Mouse (Mus musculus): Measurements from ENCODE around the gene Vmn2r33. TPM values are rescaled to one million over a fixed set of nuclear protein-coding genes. Genes with fewer than 3 reads are reported as not detected.

The Vmn2r33 gene
- polyA plus RNA-seq (2012; rRNA removed; ENCODE audit: low replicate concordance), result not detected in 2 replicates

DNA sequence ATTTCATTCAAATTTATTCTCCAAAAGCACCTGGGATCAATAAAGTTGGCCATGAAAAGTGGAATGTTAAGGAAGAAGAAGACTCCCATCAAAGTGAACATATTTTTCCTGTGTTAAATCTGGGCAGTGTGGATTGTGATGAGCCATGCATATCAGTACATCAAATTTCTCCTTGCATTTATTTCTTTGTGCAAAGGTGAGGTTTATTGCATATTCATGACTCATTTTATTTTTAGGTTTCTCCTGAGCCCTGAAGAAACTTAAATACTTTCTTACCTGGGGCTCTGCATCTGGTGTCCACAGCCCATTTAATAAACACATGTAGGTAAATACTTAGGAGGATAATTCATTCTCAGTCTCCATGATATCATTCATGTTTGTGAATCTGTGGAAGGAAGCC is at the start of gene Vmn2r33:
Gene Vmn2r33, minus strand, starts transcription at position 101 of the 400 bp plus-strand sequence.

Other genes starting within 250 kb of the Vmn2r33 start
- gene Vmn2r30, start 229.2 kb downstream of the Vmn2r33 start, polyA plus RNA-seq (2012; rRNA removed; ENCODE audit: low replicate concordance), result not detected in 2 replicates
- not detected in 2 replicates for gene Gm45783, start 192.2 kb downstream of the Vmn2r33 start, polyA plus RNA-seq (2012; rRNA removed; ENCODE audit: low replicate concordance)
- gene Vmn2r31, start 167.1 kb downstream of the Vmn2r33 start, polyA plus RNA-seq (2012; rRNA removed; ENCODE audit: low replicate concordance), result not detected in 2 replicates
- gene Vmn2r32, start 86.8 kb downstream of the Vmn2r33 start, polyA plus RNA-seq (2012; rRNA removed; ENCODE audit: low replicate concordance), result not detected in 2 replicates
- gene Vmn2r34, start 122.7 kb upstream of the Vmn2r33 start, polyA plus RNA-seq (2012; rRNA removed; ENCODE audit: low replicate concordance), result not detected in 2 replicates

Measured in subcutaneous adipose tissue, adult 2 months (tissue).